Mouse (Mus musculus) testis, adult 2 months (tissue): ENCODE results near the gene Wdtc1. TPM values are rescaled to one million over a fixed set of nuclear protein-coding genes. Genes with fewer than 3 reads are reported as not detected.
A peak's percentile ranks its signal among the peaks of the same experiment; 100 is the strongest.

Source experiments
- H3K27ac ChIP-seq: fragments of 200-500 bp; 2 replicates; pipeline ENCODE4 v1.5.1; 2012; ENCODE audit warnings: low read depth, low read length; ENCODE audit not compliant: control insufficient read depth, insufficient read depth
- H3K27me3 ChIP-seq: fragments of 200-500 bp; 2 replicates; pipeline ENCODE4 v1.6.1; 2012; ENCODE audit warnings: mild to moderate bottlenecking, low read length, moderate library complexity; ENCODE audit not compliant: control insufficient read depth, insufficient read depth
- H3K36me3 ChIP-seq: fragments of 200-500 bp; 2 replicates; pipeline ENCODE4 v1.6.1; 2012; ENCODE audit warnings: mild to moderate bottlenecking, low read length; ENCODE audit not compliant: control insufficient read depth, insufficient read depth
- H3K4me1 ChIP-seq: fragments of 200-500 bp; 2 replicates; pipeline ENCODE4 v1.6.1; 2012; ENCODE audit warnings: low read length; ENCODE audit not compliant: control insufficient read depth, insufficient read depth
- H3K4me3 ChIP-seq: fragments of 200-500 bp; 2 replicates; pipeline ENCODE4 v1.5.1; 2012; ENCODE audit warnings: low read depth, mild to moderate bottlenecking, low read length, moderate library complexity, mixed read lengths; ENCODE audit not compliant: control insufficient read depth
- CTCF ChIP-seq: fragments of 200-500 bp; IDR thresholded peaks from 2 replicates; pipeline ENCODE4 v1.5.1; 2012; ENCODE audit warnings: low read depth, mild to moderate bottlenecking, inconsistent platforms, low read length, moderate library complexity; ENCODE audit not compliant: control insufficient read depth, insufficient read depth, insufficient replicate concordance
- POLR2A ChIP-seq: fragments of 200-500 bp; IDR thresholded peaks from 2 replicates; pipeline ENCODE4 v1.6.1; 2012; ENCODE audit warnings: low read depth, mild to moderate bottlenecking, inconsistent platforms, low read length, moderate library complexity; ENCODE audit not compliant: control insufficient read depth
- polyA plus RNA-seq: library from polyadenylated mRNA; depleted of rRNA; stranded (reverse); fragments of >200 nt; gene quantifications from 2 replicates; pipeline ENCODE4 v1.2.3, GENCODE M21; 2012

Gene Wdtc1
- polyA plus RNA-seq, 1 experiment, result 323 TPM

GRCm38 (mm10) chr4:133386061-133386797, 32.9 kb upstream of the Wdtc1 start:
- Histone ChIP-seq H3K4me3 (no peak overlapping the region), H3K27ac (no peak overlapping the region), H3K27me3 (no peaks in the 10 kb centered on the region), H3K4me1 (no peaks in the 10 kb centered on the region; the same call in 1 of the 2 replicates), H3K36me3 (no peaks in the 10 kb centered on the region)
- TF ChIP-seq CTCF, result no peak
- TF ChIP-seq POLR2A, result no peak

GRCm38 (mm10) chr4:133381141-133381540, 27.9 kb upstream of the Wdtc1 start:
- no peaks in the 10 kb centered on the region for H3K27me3 ChIP-seq
- H3K27ac ChIP-seq, result no peak overlapping the region
- TF ChIP-seq CTCF, result no peak
- TF ChIP-seq POLR2A, result no peak
- H3K4me3 ChIP-seq, result no peak overlapping the region
- no peaks in the 10 kb centered on the region; the same call in 1 of the 2 replicates for H3K4me1 ChIP-seq
- no peaks in the 10 kb centered on the region for H3K36me3 ChIP-seq

GRCm38 (mm10) chr4:133380532-133380931, 27.3 kb upstream of the Wdtc1 start:
- no peak for TF ChIP-seq POLR2A
- TF ChIP-seq CTCF, result no peak
- Histone ChIP-seq H3K4me1 (no peaks in the 10 kb centered on the region; the same call in 1 of the 2 replicates), H3K4me3 (no peak overlapping the region), H3K27ac (no peak overlapping the region), H3K27me3 (no peaks in the 10 kb centered on the region), H3K36me3 (no peaks in the 10 kb centered on the region)

GRCm38 (mm10) chr4:133379861-133380260, 26.6 kb upstream of the Wdtc1 start:
- TF ChIP-seq CTCF (no peak), POLR2A (no peak)
- Histone ChIP-seq H3K4me3 (no peak overlapping the region), H3K27ac (no peak overlapping the region), H3K4me1 (no peaks in the 10 kb centered on the region; the same call in 1 of the 2 replicates), H3K36me3 (no peaks in the 10 kb centered on the region), H3K27me3 (no peaks in the 10 kb centered on the region)

GRCm38 (mm10) chr4:133379046-133379347, 25.7 kb upstream of the Wdtc1 start:
- Histone ChIP-seq H3K4me3 (no peak overlapping the region), H3K4me1 (no peaks in the 10 kb centered on the region; the same call in 1 of the 2 replicates), H3K27me3 (no peaks in the 10 kb centered on the region), H3K27ac (peak overlapping the region; percentile 66), H3K36me3 (no peaks in the 10 kb centered on the region)
- TF ChIP-seq CTCF (no peak), POLR2A (no peak)

- TF ChIP-seq CTCF, result no peak
- TF ChIP-seq POLR2A, result no peak
- no peaks in the 10 kb centered on the region for H3K36me3 ChIP-seq
- no peak overlapping the region for H3K4me3 ChIP-seq
- H3K27me3 ChIP-seq, result no peaks in the 10 kb centered on the region
- H3K4me1 ChIP-seq, result no peaks in the 10 kb centered on the region; the same call in 1 of the 2 replicates
- peak overlapping the region; percentile 66 for H3K27ac ChIP-seq
Measured at GRCm38 (mm10) chr4:133378236-133379045, 25.2 kb upstream of the Wdtc1 start.

- H3K27me3 ChIP-seq, result no peaks in the 10 kb centered on the region
- no peaks in the 10 kb centered on the region; the same call in 1 of the 2 replicates for H3K4me1 ChIP-seq
- H3K36me3 ChIP-seq, result no peaks in the 10 kb centered on the region
- TF ChIP-seq POLR2A, result no peak
- no peak for TF ChIP-seq CTCF
- H3K4me3 ChIP-seq, result no peak overlapping the region
- no peak overlapping the region for H3K27ac ChIP-seq
Measured at GRCm38 (mm10) chr4:133375812-133376577, 22.7 kb upstream of the Wdtc1 start.
